Mouse (Mus musculus) mesoderm, embryonic 11.5 days (tissue): Measurements from ENCODE around the gene Olfr798.

ENCODE experiments used
- DNase-seq: peaks from one replicate; pipeline ENCODE4 v3.0.0-alpha.2; 2012; ENCODE audit warnings: low read depth, low spot score

Olfr798 gene

GRCm38 (mm10) chr10:129627834-129628233 lies at the start of gene Olfr798:
Gene Olfr798 (minus strand): TSS chr10:129627934.
- DNase-seq: no peak

GRCm38 (mm10) chr10:129673765-129674164 lies 46.0 kb upstream of the Olfr798 start, which contains the start of gene Olfr801:
Gene Olfr801 (minus strand): TSS chr10:129673865.
- no peak for DNase-seq

GRCm38 (mm10) chr10:129657394-129657793 lies 29.7 kb upstream of the Olfr798 start, which contains the start of gene Olfr800:
Gene Olfr800 (plus strand): TSS chr10:129657694.
- no peak for DNase-seq

GRCm38 (mm10) chr10:129651763-129652162 lies 24.0 kb upstream of the Olfr798 start:
- DNase-seq: no peak

- no peak for DNase-seq
Measured at GRCm38 (mm10) chr10:129637184-129637583, 9.4 kb upstream of the Olfr798 start, which contains the start of gene Olfr799. Gene Olfr799 (plus strand): TSS chr10:129637484.

- no peak for DNase-seq
Measured at GRCm38 (mm10) chr10:129623251-129623650, 4.5 kb downstream of the Olfr798 start.

- DNase-seq: no peak
Measured at GRCm38 (mm10) chr10:129621724-129622123, 6.0 kb downstream of the Olfr798 start.

- DNase-seq: no peak
Measured at GRCm38 (mm10) chr10:129612470-129612869, 15.3 kb downstream of the Olfr798 start, which contains the start of gene Olfr796. Gene Olfr796 (minus strand): TSS chr10:129612570.

- DNase-seq: no peak
Measured at GRCm38 (mm10) chr10:129577066-129577465, 50.7 kb downstream of the Olfr798 start.
